Mouse (Mus musculus) liver, embryonic 14.5 days (tissue): ENCODE data around the gene Fzr1.

Source experiments
- CTCF ChIP-seq: IDR thresholded peaks from 2 replicates; pipeline ENCODE4 v1.5.1; 2016; ENCODE audit warnings: antibody characterized with exemption, low read depth, control low read depth
- EP300 ChIP-seq: IDR thresholded peaks from 2 replicates; pipeline ENCODE4 v1.6.1; 2016; ENCODE audit warnings: antibody characterized with exemption, low read depth

GRCm38 (mm10) chr10:81326858-81327257, 51.5 kb downstream of the Fzr1 start:
- TF ChIP-seq CTCF (no peak), EP300 (no peak)
